Mouse (Mus musculus) liver, embryonic 14.5 days (tissue): ENCODE measurements at regions not wholly inside any gene's neighbourhood (a gene's known extent, or its start where the extent isn't known, plus 50 kb on each side); places are given as distances from the start of the nearest gene placed in this dataset.

Experiments used
- CTCF ChIP-seq: IDR thresholded peaks from 2 replicates; pipeline ENCODE4 v1.5.1; 2016; ENCODE audit warnings: antibody characterized with exemption, low read depth, control low read depth
- EP300 ChIP-seq: IDR thresholded peaks from 2 replicates; pipeline ENCODE4 v1.6.1; 2016; ENCODE audit warnings: antibody characterized with exemption, low read depth

GRCm38 (mm10) chr6:117257591-117257990 lies 89.3 kb downstream of the Cxcl12 start:
- TF ChIP-seq CTCF (no peak), EP300 (no peak)
